Mouse (Mus musculus) G1E (cell line): Measurements from ENCODE around the gene Pla2g3. TPM values are rescaled to one million over a fixed set of nuclear protein-coding genes. Genes with fewer than 3 reads are reported as not detected.

Source experiments
- ATAC-seq: 2 replicates; pipeline ENCODE4 v1.8.0; 2016; ENCODE audit warnings: mild to moderate bottlenecking; ENCODE audit not compliant: insufficient number of reproducible peaks, poor library complexity, low FRiP score, severe bottlenecking; ENCODE audit errors: extremely low read depth
- DNase-seq: peaks from one replicate; pipeline ENCODE4 v3.0.0; 2012; ENCODE audit warnings: low spot score
- H3K27me3 ChIP-seq: 2 replicates; pipeline ENCODE4 v1.6.1; 2012; ENCODE audit warnings: mild to moderate bottlenecking, low read length, inconsistent platforms; ENCODE audit not compliant: insufficient read depth
- H3K36me3 ChIP-seq: replicated peaks from 2 replicates; pipeline ENCODE3; 2012; ENCODE audit warnings: mild to moderate bottlenecking, inconsistent platforms
- H3K4me1 ChIP-seq: 2 replicates; pipeline ENCODE4 v1.6.1; 2012; ENCODE audit warnings: low read depth, low read length, inconsistent platforms, mixed read lengths; ENCODE audit not compliant: insufficient read depth
- H3K4me3 ChIP-seq: 2 replicates; pipeline ENCODE4 v1.5.1; 2012; ENCODE audit warnings: low read depth, mild to moderate bottlenecking, inconsistent platforms, low read length, moderate library complexity, mixed read lengths
- H3K9me3 ChIP-seq: replicated peaks from 2 replicates; pipeline ENCODE4 v1.6.1; 2012; ENCODE audit warnings: inconsistent platforms
- GATA2 ChIP-seq: IDR thresholded peaks from 2 replicates; pipeline ENCODE4 v1.6.1; 2012; ENCODE audit warnings: low read depth, low read length, inconsistent platforms, borderline replicate concordance
- POLR2AphosphoS5 ChIP-seq: IDR thresholded peaks from 2 replicates; pipeline ENCODE4 v1.6.1; 2012; ENCODE audit warnings: low read depth, low read length, inconsistent platforms; ENCODE audit not compliant: insufficient replicate concordance
- polyA plus RNA-seq: library from polyadenylated mRNA; stranded (reverse); fragments of >175 nt; gene quantifications from 2 replicates; pipeline ENCODE4 v1.2.3, GENCODE M21; 2012
- total RNA-seq, 2 experiments: library from RNA; stranded (forward) in 1 of 2; stranded (reverse) in 1 of 2; fragments of 200-1000 nt in 1 of 2; fragments of >200 nt in 1 of 2; fragmentation: Nextera tagmentation in 1 of 2; gene quantifications; 2 replicates each; pipeline ENCODE4 v1.2.3; 2014 to 2017

The Pla2g3 gene
- total and polyA plus RNA-seq, 3 experiments = 0.11 TPM; not detected in 2

DNA sequence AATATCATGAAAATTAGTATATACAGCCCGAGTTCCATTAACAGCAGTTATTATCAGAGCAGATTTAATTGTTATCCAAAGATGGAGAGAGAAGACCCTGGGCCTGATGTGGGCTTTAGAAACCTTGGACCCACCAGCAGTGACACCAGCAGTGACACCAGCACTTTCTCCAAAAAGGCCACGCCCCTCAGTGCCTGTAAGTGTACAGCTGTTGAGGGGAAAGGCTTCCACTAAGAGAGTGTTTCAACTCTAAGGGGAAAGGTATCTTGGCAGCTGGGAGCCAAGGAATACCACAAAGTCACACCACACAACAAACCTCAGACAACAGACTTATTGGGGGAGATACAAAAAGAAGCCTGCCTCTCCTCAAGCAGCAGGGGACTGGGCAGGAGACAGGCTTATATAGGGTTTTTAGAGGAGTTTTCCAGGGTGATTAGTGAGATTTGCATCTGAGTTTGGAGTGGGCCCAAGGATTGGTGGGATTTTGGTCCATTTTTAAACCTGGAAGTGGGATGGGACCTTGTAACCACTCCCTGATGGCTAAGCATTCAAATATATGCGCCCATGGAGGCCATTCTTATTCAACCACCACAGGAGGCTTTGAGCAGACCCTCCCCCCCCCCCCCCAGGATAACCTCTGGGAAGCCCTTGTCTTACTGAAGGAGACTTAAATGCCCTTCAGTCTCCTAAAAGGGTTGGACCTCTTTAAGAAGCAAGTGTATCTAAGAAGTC, 60.6 kb downstream of the Pla2g3 start:
- H3K27me3 ChIP-seq = no peaks in the 10 kb centered on the region; the same call in 1 of the 2 replicates
- no peaks in the 10 kb centered on the region for H3K4me1 ChIP-seq
- H3K36me3 ChIP-seq = no peaks in the 10 kb centered on the region
- DNase-seq (no peak), ATAC-seq (no peak)
- no peak overlapping the region for H3K4me3 ChIP-seq
- peaks cover 3% of the 10 kb centered on the region; the same call in 1 of the 2 replicates for H3K9me3 ChIP-seq
- no peak for TF ChIP-seq POLR2AphosphoS5
- no peak for TF ChIP-seq GATA2

Other genes starting within 250 kb of the Pla2g3 start
- 190 and 198 TPM in 2 replicates for gene Drg1, start 221.9 kb upstream of the Pla2g3 start, total RNA-seq (2014; fragmentation: Nextera tagmentation)
- gene Drg1, start 221.9 kb upstream of the Pla2g3 start, total RNA-seq (2017) = 282 and 303 TPM in 2 replicates
- gene Drg1, start 221.9 kb upstream of the Pla2g3 start, polyA plus RNA-seq = 101 and 116 TPM in 2 replicates
- 71.9 and 89.1 TPM in 2 replicates for gene Patz1, start 199.4 kb upstream of the Pla2g3 start, total RNA-seq (2014; fragmentation: Nextera tagmentation)
- 56.5 and 66.6 TPM in 2 replicates for gene Patz1, start 199.4 kb upstream of the Pla2g3 start, total RNA-seq (2017)
- gene Patz1, start 199.4 kb upstream of the Pla2g3 start, polyA plus RNA-seq = 86.1 and 112 TPM in 2 replicates
- 0.53 and 0.92 TPM in 2 replicates for gene Pik3ip1, start 157.9 kb upstream of the Pla2g3 start, total RNA-seq (2014; fragmentation: Nextera tagmentation)
- 2.2 and 2.4 TPM in 2 replicates for gene Pik3ip1, start 157.9 kb upstream of the Pla2g3 start, total RNA-seq (2017)
- 4.8 and 5.4 TPM in 2 replicates for gene Pik3ip1, start 157.9 kb upstream of the Pla2g3 start, polyA plus RNA-seq
- gene Limk2, start 79.1 kb upstream of the Pla2g3 start, total RNA-seq (2014; fragmentation: Nextera tagmentation) = 47.1 and 49.6 TPM in 2 replicates
- 33.0 and 38.9 TPM in 2 replicates for gene Limk2, start 79.1 kb upstream of the Pla2g3 start, total RNA-seq (2017)
- 44.9 and 46.1 TPM in 2 replicates for gene Limk2, start 79.1 kb upstream of the Pla2g3 start, polyA plus RNA-seq
- 17.4 and 22.7 TPM in 2 replicates for gene Rnf185, start 35.9 kb upstream of the Pla2g3 start, total RNA-seq (2014; fragmentation: Nextera tagmentation)
- gene Rnf185, start 35.9 kb upstream of the Pla2g3 start, total RNA-seq (2017) = 13.4 and 13.8 TPM in 2 replicates
- gene Rnf185, start 35.9 kb upstream of the Pla2g3 start, polyA plus RNA-seq = 2.1 and 2.7 TPM in 2 replicates
- gene Inpp5j, start 16.5 kb downstream of the Pla2g3 start, total RNA-seq (2014; fragmentation: Nextera tagmentation) = not detected in 2 replicates
- gene Inpp5j, start 16.5 kb downstream of the Pla2g3 start, total RNA-seq (2017) = 0.05 and 0.06 TPM in 2 replicates
- not detected in 2 replicates for gene Inpp5j, start 16.5 kb downstream of the Pla2g3 start, polyA plus RNA-seq
- gene Selenom, start 26.4 kb downstream of the Pla2g3 start, total RNA-seq (2014; fragmentation: Nextera tagmentation) = not detected in 2 replicates
- not detected in 2 replicates for gene Selenom, start 26.4 kb downstream of the Pla2g3 start, total RNA-seq (2017)
- gene Selenom, start 26.4 kb downstream of the Pla2g3 start, polyA plus RNA-seq = not detected in 2 replicates
- gene Smtn, start 52.3 kb downstream of the Pla2g3 start, total RNA-seq (2014; fragmentation: Nextera tagmentation) = not detected in 2 replicates
- gene Smtn, start 52.3 kb downstream of the Pla2g3 start, total RNA-seq (2017) = 0.06 TPM in 1 of 2 replicates, not detected in the other
- 0.07 TPM in 1 of 2 replicates, not detected in the other for gene Smtn, start 52.3 kb downstream of the Pla2g3 start, polyA plus RNA-seq
- gene Morc2a, start 160.9 kb downstream of the Pla2g3 start, total RNA-seq (2014; fragmentation: Nextera tagmentation) = 18.5 and 24.0 TPM in 2 replicates
- gene Morc2a, start 160.9 kb downstream of the Pla2g3 start, total RNA-seq (2017) = 13.3 and 13.8 TPM in 2 replicates
- 2.7 and 3.1 TPM in 2 replicates for gene Morc2a, start 160.9 kb downstream of the Pla2g3 start, polyA plus RNA-seq